Mouse (Mus musculus) kidney, postnatal 0 days (tissue): Measurements from ENCODE around the gene Mettl14. TPM values are rescaled to one million over a fixed set of nuclear protein-coding genes. Genes with fewer than 3 reads are reported as not detected.
"Not testable (repeated sequence)": the region's sequence is repeated elsewhere in the genome, so short reads cannot be mapped to it uniquely, and the experiment has no call there.

Experiments used
- ATAC-seq: fragments of 200-750 bp; cut with Nextera tagmentation; replicated peaks from 2 replicates; pipeline ENCODE4 v1.8.0; 2017; ENCODE audit warnings: low read depth, moderate number of reproducible peaks, moderate TSS enrichment, moderate library complexity; ENCODE audit not compliant: low FRiP score
- DNase-seq: peaks from one replicate; pipeline ENCODE4 v3.0.0-alpha.2; 2016; ENCODE audit warnings: low spot score
- H3K27ac ChIP-seq: fragments of 300-500 bp; sonication (generic); 2 replicates; pipeline ENCODE4 v1.5.1; 2014; ENCODE audit warnings: mild to moderate bottlenecking
- H3K27me3 ChIP-seq: fragments of 300-500 bp; sonication (generic); 2 replicates; pipeline ENCODE4 v1.6.1; 2014; ENCODE audit warnings: low read length, mixed read lengths; ENCODE audit not compliant: insufficient read depth
- H3K36me3 ChIP-seq: fragments of 300-500 bp; sonication (generic); 2 replicates; pipeline ENCODE4 v1.6.1; 2014; ENCODE audit warnings: low read length, mixed read lengths; ENCODE audit not compliant: insufficient read depth
- H3K4me1 ChIP-seq: fragments of 300-500 bp; sonication (generic); replicated peaks from 2 replicates; pipeline ENCODE4 v1.6.1; 2014; ENCODE audit warnings: antibody characterized with exemption, low read length, mixed read lengths; ENCODE audit not compliant: insufficient read depth
- H3K4me2 ChIP-seq: fragments of 300-500 bp; sonication (generic); 2 replicates; pipeline ENCODE4 v1.6.1; 2014; ENCODE audit warnings: mild to moderate bottlenecking, low read length, moderate library complexity, mixed read lengths
- H3K4me3 ChIP-seq: fragments of 300-500 bp; sonication (generic); replicated peaks from 2 replicates; pipeline ENCODE4 v1.5.1; 2014; ENCODE audit warnings: low read depth, low read length
- H3K9ac ChIP-seq: fragments of 300-500 bp; sonication (generic); 2 replicates; pipeline ENCODE4 v1.6.1; 2014; ENCODE audit warnings: low read depth, low read length
- H3K9me3 ChIP-seq: fragments of 300-500 bp; sonication (generic); replicated peaks from 2 replicates; pipeline ENCODE4 v1.6.1; 2016; ENCODE audit warnings: low read length, inconsistent platforms, mixed read lengths
- CTCF ChIP-seq: IDR thresholded peaks from 2 replicates; pipeline ENCODE4 v1.5.1; 2016; ENCODE audit warnings: antibody characterized with exemption, low read depth, mild to moderate bottlenecking, moderate library complexity
- WGBS: fragments of 180-500 bp; shearing (Covaris S2); extraction: QIAGEN DNeasy Blood & Tissue Kit; methylation state at CpG from one replicate; pipeline ENCODE4 v1.1.7; 2014; 5-methylcytosine and 5-hydroxymethylcytosine counted together
- polyA plus RNA-seq: library from polyadenylated mRNA; unstranded; fragments of >200 nt; fragmentation: Nextera tagmentation; extraction: Ambion mirVana; gene quantifications from 2 replicates; pipeline ENCODE4 v1.2.1, GENCODE M21; 2015

Gene Mettl14
- polyA plus RNA-seq, 1 experiment from 2014 or later: 21.5 TPM

- no peaks in the 10 kb centered on the region for H3K9me3 ChIP-seq
- no peaks in the 10 kb centered on the region for H3K4me1 ChIP-seq
- H3K27me3 ChIP-seq: no peaks in the 10 kb centered on the region
- no peak overlapping the region for H3K9ac ChIP-seq
- peak; percentile 44 for TF ChIP-seq CTCF
- DNase-seq (peak; percentile 7), ATAC-seq (0 out of 2 replicates have a peak, but pooled peaks have one; percentile 52)
- no peak overlapping the region for H3K4me3 ChIP-seq
- H3K36me3 ChIP-seq: no peaks in the 10 kb centered on the region
- WGBS: 36% methylated on average over 5 of the region's 5 CpGs
- H3K27ac ChIP-seq: peak overlapping the region; percentile 55
- no peak overlapping the region for H3K4me2 ChIP-seq
Measured at GRCm38 (mm10) chr3:123413173-123413572, 27.3 kb upstream of the Mettl14 start.

GRCm38 (mm10) chr3:123411821-123412578 lies 26.1 kb upstream of the Mettl14 start:
- Histone ChIP-seq H3K27me3 (no peaks in the 10 kb centered on the region), H3K9me3 (no peaks in the 10 kb centered on the region), H3K27ac (peak overlapping the region; percentile 55), H3K36me3 (no peaks in the 10 kb centered on the region), H3K4me2 (no peak overlapping the region), H3K9ac (no peak overlapping the region), H3K4me3 (no peak overlapping the region), H3K4me1 (no peaks in the 10 kb centered on the region)
- WGBS: 59% methylated on average over 6 of the region's 6 CpGs
- no peak for TF ChIP-seq CTCF
- DNase-seq: peak; percentile 47
- ATAC-seq: peak; percentile 88

- Histone ChIP-seq H3K27me3 (no peaks in the 10 kb centered on the region), H3K36me3 (no peaks in the 10 kb centered on the region), H3K4me2 (no peak overlapping the region), H3K4me1 (no peaks in the 10 kb centered on the region), H3K4me3 (no peak overlapping the region), H3K9me3 (no peaks in the 10 kb centered on the region), H3K9ac (no peak overlapping the region), H3K27ac (no peak overlapping the region)
- peak; percentile 43; the same call in 1 of the 2 replicates for ATAC-seq
- no peak for TF ChIP-seq CTCF
- no peak for DNase-seq
- WGBS: 57% methylated on average over 3 of the region's 3 CpGs
Measured at GRCm38 (mm10) chr3:123404945-123405344, 19.0 kb upstream of the Mettl14 start.

- no peaks in the 10 kb centered on the region for H3K36me3 ChIP-seq
- DNase-seq (no peak), ATAC-seq (no peak)
- no peaks in the 10 kb centered on the region for H3K9me3 ChIP-seq
- no peak overlapping the region for H3K4me3 ChIP-seq
- H3K4me1 ChIP-seq: no peaks in the 10 kb centered on the region
- H3K9ac ChIP-seq: no peak overlapping the region
- no peak overlapping the region for H3K27ac ChIP-seq
- no peaks in the 10 kb centered on the region for H3K27me3 ChIP-seq
- no peak overlapping the region for H3K4me2 ChIP-seq
- TF ChIP-seq CTCF: no peak
- 81% methylated on average over 9 of the region's 9 CpGs for WGBS
Measured at GRCm38 (mm10) chr3:123397562-123398481, 11.9 kb upstream of the Mettl14 start.

- Histone ChIP-seq H3K27ac (no peak overlapping the region), H3K4me3 (no peak overlapping the region), H3K36me3 (no peaks in the 10 kb centered on the region), H3K9me3 (no peaks in the 10 kb centered on the region), H3K9ac (no peak overlapping the region), H3K27me3 (no peaks in the 10 kb centered on the region), H3K4me2 (no peak overlapping the region), H3K4me1 (no peaks in the 10 kb centered on the region)
- 32% methylated on average over 5 of the region's 5 CpGs for WGBS
- DNase-seq: peak; percentile 11
- TF ChIP-seq CTCF: no peak
- 0 out of 2 replicates have a peak, but pooled peaks have one; percentile 40 for ATAC-seq
Measured at GRCm38 (mm10) chr3:123395611-123396010, 9.7 kb upstream of the Mettl14 start.

GRCm38 (mm10) chr3:123391180-123391579 lies 5.3 kb upstream of the Mettl14 start:
- H3K36me3 ChIP-seq: no peaks in the 10 kb centered on the region
- 72% methylated on average over 4 of the region's 4 CpGs for WGBS
- no peaks in the 10 kb centered on the region for H3K27me3 ChIP-seq
- H3K4me1 ChIP-seq: no peaks in the 10 kb centered on the region
- no peak overlapping the region for H3K4me3 ChIP-seq
- no peak for DNase-seq
- no peak overlapping the region for H3K4me2 ChIP-seq
- no peaks in the 10 kb centered on the region for H3K9me3 ChIP-seq
- no peak for ATAC-seq
- H3K27ac ChIP-seq: no peak overlapping the region
- TF ChIP-seq CTCF: no peak
- H3K9ac ChIP-seq: no peak overlapping the region

DNA sequence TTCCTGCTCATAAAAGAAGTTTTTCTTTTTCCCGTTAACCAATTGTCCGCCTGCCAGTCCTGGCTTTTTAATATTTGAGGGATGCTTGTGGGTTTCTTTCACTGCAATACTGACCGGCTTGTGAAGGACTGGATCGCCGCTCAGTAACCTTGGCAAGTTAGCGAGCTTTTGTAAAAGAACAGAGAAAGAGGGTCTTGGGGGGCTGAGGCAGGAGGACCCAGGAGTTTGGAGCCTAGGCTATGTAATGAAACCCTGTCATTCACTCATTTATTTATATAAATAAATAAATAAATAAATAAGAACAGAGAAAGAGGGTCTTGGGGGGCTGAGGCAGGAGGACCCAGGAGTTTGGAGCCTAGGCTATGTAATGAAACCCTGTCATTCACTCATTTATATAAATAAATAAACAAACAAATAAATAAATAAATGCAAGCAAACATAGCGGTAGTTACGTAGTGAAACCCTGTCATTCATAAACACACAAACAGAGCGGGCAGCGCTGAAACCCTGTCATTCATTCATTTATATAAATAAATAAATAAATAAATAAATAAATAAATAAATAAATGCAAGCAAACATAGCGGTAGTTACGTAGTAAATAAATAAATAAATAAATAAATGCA lies 361 bp upstream of the Mettl14 start:
- Histone ChIP-seq H3K4me2 (peak overlapping the region; percentile 81), H3K4me3 (peak overlapping the region; percentile 70), H3K9ac (peak overlapping the region; percentile 70; the same call in 1 of the 2 replicates), H3K27ac (peak overlapping the region; percentile 88; the same call in 1 of the 2 replicates)
- ATAC-seq (peak; percentile 55), DNase-seq (peak; percentile 17)
- 16% methylated on average over 12 of the region's 12 CpGs for WGBS
- H3K36me3 ChIP-seq, H3K9me3 ChIP-seq, H3K27me3 ChIP-seq, H3K4me1 ChIP-seq: not testable (repeated sequence)
